Mouse (Mus musculus): ENCODE data around the gene Rpl36a-ps1. TPM values are rescaled to one million over a fixed set of nuclear protein-coding genes. Genes with fewer than 3 reads are reported as not detected.

Rpl36a-ps1 gene
- total RNA-seq, 2 experiments from 2014 or later: 2.1 TPM

- H3K27ac ChIP-seq: no peak overlapping the region
Measured at GRCm38 (mm10) chr14:99010920-99011313, 16.8 kb upstream of the Rpl36a-ps1 start.

GRCm38 (mm10) chr14:99010224-99010919, 16.3 kb upstream of the Rpl36a-ps1 start:
- TF ChIP-seq CTCF (conservative IDR thresholded peaks at IDR 0.05): no peak
- H3K27ac ChIP-seq: no peak overlapping the region
- H3K4me3 ChIP-seq: no peak overlapping the region
- DNase-seq (ENCODE audit: low spot score in 2 of 2): no peak

More at GRCm38 (mm10) chr14:99010920-99011313, 16.8 kb upstream of the Rpl36a-ps1 start:
- TF ChIP-seq CTCF (conservative IDR thresholded peaks at IDR 0.05): no peak
- DNase-seq (ENCODE audit: low spot score in 2 of 2): no peak
- no peak overlapping the region for H3K4me3 ChIP-seq

- H3K27ac ChIP-seq: no peak overlapping the region
- TF ChIP-seq CTCF (conservative IDR thresholded peaks at IDR 0.05): no peak
- DNase-seq (ENCODE audit: low spot score in 2 of 2): no peak
Measured at GRCm38 (mm10) chr14:98992482-98992881, 1.6 kb downstream of the Rpl36a-ps1 start.

GRCm38 (mm10) chr14:98990636-98991035, 3.5 kb downstream of the Rpl36a-ps1 start:
- no peak for DNase-seq (ENCODE audit: low spot score in 2 of 2)
- TF ChIP-seq CTCF (conservative IDR thresholded peaks at IDR 0.05): no peak
- Histone ChIP-seq H3K27ac (no peak overlapping the region), H3K4me3 (no peak overlapping the region)

More at GRCm38 (mm10) chr14:98992482-98992881, 1.6 kb downstream of the Rpl36a-ps1 start:
- H3K4me3 ChIP-seq: no peak overlapping the region

- TF ChIP-seq CTCF (conservative IDR thresholded peaks at IDR 0.05): no peak
- Histone ChIP-seq H3K27ac (no peak overlapping the region), H3K4me3 (no peak overlapping the region)
- DNase-seq (ENCODE audit: low spot score in 2 of 2): no peak
Measured at GRCm38 (mm10) chr14:98989818-98990217, 4.3 kb downstream of the Rpl36a-ps1 start.

GRCm38 (mm10) chr14:98971921-98972320, 22.2 kb downstream of the Rpl36a-ps1 start:
- Histone ChIP-seq H3K4me3 (no peak overlapping the region), H3K27ac (no peak overlapping the region)
- no peak for TF ChIP-seq CTCF (conservative IDR thresholded peaks at IDR 0.05)
- DNase-seq (ENCODE audit: low spot score in 2 of 2): no peak

- Histone ChIP-seq H3K27ac (no peak overlapping the region), H3K4me3 (no peak overlapping the region)
- TF ChIP-seq CTCF (conservative IDR thresholded peaks at IDR 0.05): peak; percentile 30; the same call in 1 of the 2 replicates
- no peak for DNase-seq (ENCODE audit: low spot score in 2 of 2)
Measured at GRCm38 (mm10) chr14:98958978-98959658, 35.0 kb downstream of the Rpl36a-ps1 start.

GRCm38 (mm10) chr14:98956788-98957187, 37.3 kb downstream of the Rpl36a-ps1 start:
- DNase-seq (ENCODE audit: low spot score in 2 of 2): no peak
- no peak for TF ChIP-seq CTCF (conservative IDR thresholded peaks at IDR 0.05)
- Histone ChIP-seq H3K27ac (no peak overlapping the region), H3K4me3 (no peak overlapping the region)

- H3K4me3 ChIP-seq: no peak overlapping the region
- TF ChIP-seq CTCF (conservative IDR thresholded peaks at IDR 0.05): no peak
- H3K27ac ChIP-seq: no peak overlapping the region
- DNase-seq (ENCODE audit: low spot score in 2 of 2): no peak
Measured at GRCm38 (mm10) chr14:98952441-98952840, 41.7 kb downstream of the Rpl36a-ps1 start.

- TF ChIP-seq CTCF (conservative IDR thresholded peaks at IDR 0.05): peak; percentile 69
- peak in 1 of 2 experiments; percentile 5 for DNase-seq (ENCODE audit: low spot score in 2 of 2)
- no peak overlapping the region for H3K4me3 ChIP-seq
- H3K27ac ChIP-seq: no peak overlapping the region
Measured at GRCm38 (mm10) chr14:98951626-98952290, 42.4 kb downstream of the Rpl36a-ps1 start.

Other genes with a start within 250 kb of the Rpl36a-ps1 start
- 10 to 100 TPM; 65.4 to 76.2 TPM for gene Mzt1, start 51.8 kb upstream of the Rpl36a-ps1 start, total RNA-seq (2021)
- 1 to 10 TPM; 2.5 to 3.5 TPM for gene Bora, start 51.9 kb upstream of the Rpl36a-ps1 start, total RNA-seq (2021)
- gene Pibf1, start 105.1 kb upstream of the Rpl36a-ps1 start, total RNA-seq (2021): 10 to 100 TPM; 14.1 to 15.5 TPM
- gene Dis3, start 105.5 kb upstream of the Rpl36a-ps1 start, total RNA-seq (2021): 10 to 100 TPM; 16.4 to 21.5 TPM

All from layer of hippocampus, adult 2 months (tissue).